Mouse (Mus musculus): ENCODE results near the gene Sfmbt1.

- TF ChIP-seq FLI1 (IDR thresholded peaks at IDR 0.05; ENCODE audit: low read length) = no peak
- no peak for TF ChIP-seq GATA1 (IDR thresholded peaks at IDR 0.05; ENCODE audit: borderline replicate concordance, low read length)
Measured at GRCm38 (mm10) chr14:30827480-30827879, 112.8 kb downstream of the Sfmbt1 start.
